Mouse (Mus musculus) forebrain, embryonic 12.5 days (tissue): ENCODE results near the gene Skor1. TPM values are rescaled to one million over a fixed set of nuclear protein-coding genes. Genes with fewer than 3 reads are reported as not detected.
A peak's percentile ranks its signal among the peaks of the same experiment; 100 is the strongest.

Experiments
- ATAC-seq: fragments of 200-750 bp; cut with Nextera tagmentation; 2 replicates; pipeline ENCODE4 v1.8.0; 2017; ENCODE audit warnings: moderate TSS enrichment; ENCODE audit not compliant: low FRiP score
- H3K27ac ChIP-seq: fragments of 300-500 bp; sonication (generic); 2 replicates; pipeline ENCODE4 v1.5.1; 2016; ENCODE audit warnings: mild to moderate bottlenecking
- H3K27me3 ChIP-seq: fragments of 300-500 bp; sonication (generic); 2 replicates; pipeline ENCODE4 v1.6.1; 2016; ENCODE audit warnings: mild to moderate bottlenecking
- H3K36me3 ChIP-seq: fragments of 300-500 bp; sonication (generic); replicated peaks from 2 replicates; pipeline ENCODE4 v1.6.1; 2016; ENCODE audit warnings: mild to moderate bottlenecking
- H3K4me1 ChIP-seq: fragments of 300-500 bp; sonication (generic); 2 replicates; pipeline ENCODE4 v1.6.1; 2016
- H3K4me2 ChIP-seq: fragments of 300-500 bp; sonication (generic); 2 replicates; pipeline ENCODE4 v1.6.1; 2016; ENCODE audit warnings: mild to moderate bottlenecking, moderate library complexity
- H3K4me3 ChIP-seq: fragments of 300-500 bp; sonication (generic); replicated peaks from 2 replicates; pipeline ENCODE4 v1.5.1; 2016; ENCODE audit warnings: mild to moderate bottlenecking
- H3K9ac ChIP-seq: fragments of 300-500 bp; sonication (generic); 2 replicates; pipeline ENCODE4 v1.6.1; 2016; ENCODE audit warnings: mild to moderate bottlenecking
- H3K9me3 ChIP-seq: fragments of 300-500 bp; sonication (generic); 2 replicates; pipeline ENCODE4 v1.6.1; 2016
- WGBS: fragments of 180-500 bp; shearing (Covaris S2); methylation state at CpG from one replicate; pipeline ENCODE4 v1.1.7; 2016; 5-methylcytosine and 5-hydroxymethylcytosine counted together
- polyA plus RNA-seq: library from polyadenylated mRNA; unstranded; fragments of >200 nt; fragmentation: Nextera tagmentation; extraction: Ambion mirVana; gene quantifications from 2 replicates; pipeline ENCODE4 v1.2.1, GENCODE M21; 2016

Skor1 gene
- polyA plus RNA-seq, 1 experiment from 2014 or later = 0.61 TPM

DNA sequence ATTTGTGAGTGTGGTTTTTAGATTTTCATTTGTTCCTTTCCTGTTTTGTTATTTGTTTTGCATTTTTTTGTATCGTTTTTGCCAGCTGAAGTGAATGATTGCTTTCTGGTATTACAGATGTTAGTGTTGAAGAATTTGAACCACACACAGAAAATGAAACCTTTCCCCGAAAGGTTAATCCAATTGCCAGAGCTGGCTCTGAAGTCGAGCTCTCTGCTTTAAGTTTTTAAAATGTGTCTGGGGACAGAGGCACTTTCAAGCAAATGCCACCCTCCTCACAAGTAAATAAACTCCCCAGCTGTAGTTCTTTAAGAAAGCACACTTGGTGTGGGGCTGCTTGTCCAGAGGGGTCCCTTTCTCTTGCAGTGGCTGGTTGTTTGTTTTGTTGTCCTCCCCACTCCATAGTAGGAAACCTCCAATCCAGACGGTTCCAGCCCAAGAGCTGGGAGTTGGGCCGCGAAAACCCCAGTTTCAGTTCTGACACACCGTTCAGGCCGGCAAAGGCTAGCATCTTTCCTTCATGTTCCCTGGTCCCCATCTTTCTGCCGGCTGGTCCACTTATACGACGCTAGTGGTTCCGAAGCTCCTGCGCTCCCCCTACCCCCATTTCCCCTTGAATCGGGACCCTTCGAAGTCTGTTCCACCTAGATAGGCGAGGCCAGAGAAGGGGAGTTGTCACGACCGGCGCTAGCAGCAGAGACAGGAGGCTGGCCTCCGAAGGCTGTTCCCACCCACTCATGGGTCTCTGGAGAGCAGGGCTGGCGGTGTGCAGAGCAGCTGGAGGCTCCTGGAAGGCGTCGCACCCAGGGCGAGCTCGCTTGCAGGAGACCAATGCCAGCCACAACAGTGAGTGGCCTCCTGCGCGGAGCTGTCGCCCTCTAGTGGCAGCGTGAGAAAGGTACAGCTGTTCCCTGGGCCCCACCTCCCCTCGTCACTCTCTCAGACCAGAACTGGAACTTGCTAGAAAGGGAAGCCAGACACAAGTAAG, 25.0 kb downstream of the Skor1 start:
- Histone ChIP-seq H3K4me2 (peak overlapping the region; percentile 70), H3K27ac (no peak overlapping the region)

DNA sequence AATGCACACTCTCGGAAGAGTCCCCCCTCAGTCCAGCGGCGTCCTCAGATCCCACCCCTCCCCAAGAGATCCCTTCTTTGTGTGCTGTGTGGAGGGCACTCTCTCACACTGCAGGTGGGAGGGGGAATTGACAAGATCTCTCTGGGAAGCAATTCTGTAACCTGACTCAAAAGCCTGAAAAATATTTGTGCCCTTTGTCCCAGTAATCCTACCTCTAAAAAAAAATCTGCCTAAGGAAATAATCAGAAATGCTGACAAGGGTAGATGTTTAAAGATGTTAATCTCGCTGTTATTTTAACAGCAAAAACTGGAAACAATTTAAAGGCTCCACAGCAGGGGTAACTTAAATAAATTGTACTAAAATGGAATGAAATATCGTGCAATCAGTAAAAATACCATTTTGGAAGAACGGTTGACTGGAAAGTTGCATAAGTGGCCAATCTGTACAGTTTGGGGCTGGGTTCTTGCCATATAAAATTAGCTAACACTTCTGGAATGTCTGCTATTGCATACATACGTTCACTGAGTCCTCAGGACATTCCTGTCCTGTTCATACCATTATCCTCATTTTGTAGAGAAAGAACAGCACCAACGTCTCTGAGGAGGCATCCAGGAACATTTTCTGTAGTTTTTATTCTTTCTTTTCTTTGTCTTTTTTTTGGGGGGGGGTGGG, 26.5 kb downstream of the Skor1 start:
- no peak for ATAC-seq
- H3K4me1 ChIP-seq = peaks cover 9% of the 10 kb centered on the region; the same call in 1 of the 2 replicates
- H3K4me2 ChIP-seq = no peak overlapping the region
- 25% methylated on average over 8 of the region's 8 CpGs for WGBS
- H3K27me3 ChIP-seq = peaks cover 15% of the 10 kb centered on the region; the same call in 1 of the 2 replicates
- no peak overlapping the region for H3K9ac ChIP-seq
- no peaks in the 10 kb centered on the region for H3K36me3 ChIP-seq
- H3K27ac ChIP-seq = no peak overlapping the region
- no peak overlapping the region for H3K4me3 ChIP-seq
- H3K9me3 ChIP-seq = no peaks in the 10 kb centered on the region

More for the DNA sequence above, 25.0 kb downstream of the Skor1 start:
- Histone ChIP-seq H3K9ac (peak overlapping the region; percentile 52; the same call in 1 of the 2 replicates), H3K27me3 (peaks cover 15% of the 10 kb centered on the region; the same call in 1 of the 2 replicates), H3K4me3 (peak overlapping the region; percentile 37), H3K4me1 (peaks cover 9% of the 10 kb centered on the region; the same call in 1 of the 2 replicates), H3K9me3 (no peaks in the 10 kb centered on the region), H3K36me3 (no peaks in the 10 kb centered on the region)
- WGBS = 6% methylated on average over 30 of the region's 30 CpGs
- ATAC-seq = peak; percentile 97

DNA sequence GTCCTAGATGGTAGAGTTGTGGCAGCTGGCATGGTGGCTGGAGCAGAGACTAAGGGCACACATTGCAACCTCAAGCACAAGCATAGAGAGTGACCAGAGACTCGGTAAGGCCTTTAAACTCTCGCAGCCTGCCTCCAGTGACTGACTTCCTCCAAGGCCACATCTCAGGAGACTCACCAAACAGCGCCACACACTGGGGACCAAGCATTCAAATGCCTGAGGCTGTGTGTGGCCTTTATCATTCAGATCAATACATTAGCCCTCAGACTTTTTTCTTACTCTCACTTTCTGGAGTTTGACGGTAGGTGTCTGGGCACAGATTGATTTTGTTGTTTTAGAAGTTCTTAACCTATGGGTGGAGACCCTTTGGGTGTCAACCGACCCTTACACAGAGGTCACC, 30.4 kb downstream of the Skor1 start:
- no peaks in the 10 kb centered on the region for H3K36me3 ChIP-seq
- peaks cover 4% of the 10 kb centered on the region; the same call in 1 of the 2 replicates for H3K4me1 ChIP-seq
- 72% methylated on average over 5 of the region's 5 CpGs for WGBS
- H3K9ac ChIP-seq = no peak overlapping the region
- H3K4me2 ChIP-seq = no peak overlapping the region
- no peak overlapping the region for H3K4me3 ChIP-seq
- H3K27me3 ChIP-seq = no peaks in the 10 kb centered on the region
- H3K27ac ChIP-seq = no peak overlapping the region
- H3K9me3 ChIP-seq = no peaks in the 10 kb centered on the region
- ATAC-seq = no peak

DNA sequence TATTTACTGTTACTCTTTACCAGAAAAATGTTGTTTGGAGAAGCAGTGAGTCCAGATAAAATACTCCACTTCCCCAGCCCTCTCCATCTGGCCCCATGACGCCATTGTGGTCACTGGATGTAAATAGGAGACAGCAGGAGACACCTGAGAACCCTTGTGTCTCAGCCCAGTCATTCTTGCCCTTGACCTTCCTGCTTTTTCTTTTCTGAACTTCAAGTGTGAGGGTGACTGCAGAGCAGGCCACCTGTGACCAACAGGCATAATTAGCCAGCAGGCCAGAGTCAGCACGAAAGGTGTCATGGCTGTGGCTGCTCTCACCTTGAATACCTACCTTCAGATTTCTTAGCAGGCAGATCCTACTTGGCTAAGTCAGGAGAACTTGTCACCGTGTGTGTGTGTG, 36.2 kb downstream of the Skor1 start:
- Histone ChIP-seq H3K4me3 (no peak overlapping the region), H3K4me1 (peaks cover 18% of the 10 kb centered on the region), H3K9ac (no peak overlapping the region), H3K36me3 (no peaks in the 10 kb centered on the region), H3K27ac (no peak overlapping the region), H3K9me3 (no peaks in the 10 kb centered on the region), H3K27me3 (0 out of 2 replicates have a peak, but pooled peaks cover 2% of the 10 kb centered on the region), H3K4me2 (no peak overlapping the region)
- WGBS = 78% methylated on average over 3 of the region's 3 CpGs
- ATAC-seq = no peak

DNA sequence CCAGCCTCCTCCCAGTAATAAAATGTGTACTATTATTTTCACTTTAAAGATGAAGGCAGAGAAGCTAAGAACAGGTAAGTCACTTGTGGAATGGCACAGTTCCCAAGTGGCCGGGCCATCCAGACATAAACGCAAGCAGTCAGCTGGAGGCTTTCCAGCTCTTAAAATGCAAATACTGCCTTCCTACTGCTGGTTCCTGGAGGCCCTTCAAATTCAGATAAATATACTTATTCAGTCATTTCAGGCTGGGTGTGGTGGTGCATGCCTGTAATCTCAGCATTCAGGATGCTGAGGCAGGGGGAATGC, 39.0 kb downstream of the Skor1 start:
- Histone ChIP-seq H3K27me3 (0 out of 2 replicates have a peak, but pooled peaks cover 2% of the 10 kb centered on the region), H3K4me1 (peaks cover 18% of the 10 kb centered on the region), H3K27ac (peak overlapping the region; percentile 82; the same call in 1 of the 2 replicates), H3K36me3 (no peaks in the 10 kb centered on the region), H3K9me3 (no peaks in the 10 kb centered on the region), H3K9ac (no peak overlapping the region), H3K4me3 (no peak overlapping the region), H3K4me2 (peak overlapping the region; percentile 85)
- 25% methylated on average over 2 of the region's 2 CpGs for WGBS
- ATAC-seq = no peak

DNA sequence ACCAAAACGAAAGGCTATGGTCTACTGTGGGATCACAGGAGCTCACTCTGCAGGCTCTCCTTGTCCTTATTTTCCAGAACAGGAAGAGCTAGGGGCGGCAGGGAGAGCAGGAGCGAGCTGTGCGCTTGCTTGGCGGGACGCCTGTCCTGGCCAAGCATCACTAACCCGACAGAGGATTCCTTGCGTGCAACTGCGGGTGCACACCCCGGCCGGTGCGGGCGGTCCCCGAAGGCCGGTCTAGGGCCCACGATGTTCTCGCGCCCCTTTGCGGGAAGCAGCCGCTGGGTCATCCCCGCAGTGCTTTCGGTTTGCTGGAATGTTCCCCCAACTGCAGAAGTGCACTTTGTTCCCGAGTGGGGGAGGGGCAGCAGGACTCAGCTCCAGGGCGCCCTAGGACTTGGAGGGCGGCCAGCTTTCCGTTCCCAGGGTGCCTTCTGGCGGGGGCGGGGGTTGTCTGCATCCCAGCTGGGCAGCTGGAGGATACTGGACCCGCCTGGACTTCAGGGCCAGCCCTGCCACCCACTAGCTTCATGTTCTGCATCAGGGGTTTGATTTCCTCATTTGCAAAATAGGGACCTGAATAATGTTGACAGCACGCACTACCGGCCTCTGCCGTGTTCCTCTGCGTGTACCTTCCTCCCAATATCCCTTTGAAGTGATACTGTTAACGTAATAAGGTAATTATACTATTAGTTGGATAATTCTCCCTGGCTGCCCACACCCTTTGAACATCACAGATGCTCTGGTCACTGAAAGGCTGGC, 39.6 kb downstream of the Skor1 start:
- 0 out of 2 replicates have a peak, but pooled peaks cover 2% of the 10 kb centered on the region for H3K27me3 ChIP-seq
- no peaks in the 10 kb centered on the region for H3K36me3 ChIP-seq
- peak overlapping the region; percentile 85 for H3K4me2 ChIP-seq
- WGBS = 2% methylated on average over 34 of the region's 34 CpGs
- H3K9me3 ChIP-seq = no peaks in the 10 kb centered on the region
- H3K9ac ChIP-seq = peak overlapping the region; percentile 64
- H3K4me3 ChIP-seq = peak overlapping the region; percentile 45
- H3K27ac ChIP-seq = peak overlapping the region; percentile 82
- H3K4me1 ChIP-seq = peaks cover 18% of the 10 kb centered on the region
- ATAC-seq = peak; percentile 75

DNA sequence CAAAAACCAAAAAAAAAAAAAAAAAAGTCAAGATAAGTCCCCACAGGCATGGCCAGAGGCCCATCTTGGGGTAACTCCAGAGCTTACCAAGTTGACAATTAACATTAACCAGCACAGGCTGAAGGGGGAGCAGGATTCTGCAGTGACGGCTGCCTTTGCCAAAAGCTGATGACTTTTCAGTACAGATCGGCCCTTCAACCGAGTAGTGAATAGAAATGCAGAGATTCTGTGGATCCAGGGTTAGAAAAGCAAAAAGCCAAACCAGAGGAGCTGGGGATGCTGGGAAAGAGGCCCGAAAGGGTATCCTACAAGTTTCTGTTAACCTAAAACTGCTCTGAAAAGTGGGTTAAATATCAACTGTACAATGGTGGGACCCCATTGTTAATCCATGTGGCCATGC, 40.2 kb downstream of the Skor1 start:
- ATAC-seq = no peak
- Histone ChIP-seq H3K27ac (peak overlapping the region; percentile 82), H3K4me3 (peak overlapping the region; percentile 45), H3K4me1 (peaks cover 18% of the 10 kb centered on the region), H3K36me3 (no peaks in the 10 kb centered on the region), H3K4me2 (peak overlapping the region; percentile 85), H3K27me3 (0 out of 2 replicates have a peak, but pooled peaks cover 2% of the 10 kb centered on the region), H3K9me3 (no peaks in the 10 kb centered on the region), H3K9ac (peak overlapping the region; percentile 64)
- 52% methylated on average over 4 of the region's 4 CpGs for WGBS

DNA sequence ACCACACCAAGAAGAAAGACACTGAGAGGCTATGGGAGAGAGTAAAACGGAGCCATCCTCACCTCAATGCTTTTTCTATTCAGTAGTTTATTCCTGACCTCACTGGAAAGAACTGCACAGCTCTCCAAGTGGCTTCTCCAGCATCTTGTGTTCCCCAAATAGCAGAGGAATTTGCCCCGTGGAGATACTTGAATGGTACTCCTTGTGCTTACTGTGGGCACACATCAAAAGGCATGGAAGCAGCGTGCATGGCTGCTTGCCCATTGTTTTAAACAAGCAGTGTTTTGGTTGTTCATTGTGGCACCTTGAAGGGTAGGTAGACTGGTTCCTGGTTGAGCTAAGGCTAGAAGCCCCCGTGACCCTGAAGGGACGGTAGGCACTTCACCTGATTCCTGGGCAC, 48.1 kb downstream of the Skor1 start:
- no peak overlapping the region for H3K27ac ChIP-seq
- H3K4me2 ChIP-seq = no peak overlapping the region
- ATAC-seq = no peak
- H3K9me3 ChIP-seq = no peaks in the 10 kb centered on the region
- H3K4me3 ChIP-seq = no peak overlapping the region
- 56% methylated on average over 5 of the region's 5 CpGs for WGBS
- H3K9ac ChIP-seq = no peak overlapping the region
- H3K27me3 ChIP-seq = no peaks in the 10 kb centered on the region
- peaks cover 13% of the 10 kb centered on the region; the same call in 1 of the 2 replicates for H3K4me1 ChIP-seq
- no peaks in the 10 kb centered on the region for H3K36me3 ChIP-seq

DNA sequence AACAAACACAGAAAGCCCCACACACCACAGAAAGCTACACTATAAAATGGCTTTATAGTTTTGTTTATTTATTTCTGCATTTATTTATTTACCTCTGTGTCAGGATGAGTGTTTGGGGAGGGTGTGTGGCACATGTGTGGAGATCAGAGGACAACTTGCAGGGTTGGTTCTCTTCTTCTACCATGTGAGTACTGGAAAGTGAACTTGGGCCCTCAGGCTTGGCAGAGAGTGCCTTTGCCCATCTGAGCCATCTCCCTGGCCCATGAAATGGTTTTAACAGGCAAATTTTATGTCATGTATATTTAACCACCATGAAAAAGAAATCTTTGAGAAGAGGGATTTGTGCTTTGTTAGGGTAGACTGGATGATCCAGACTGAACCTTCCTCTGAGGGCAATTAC, 48.9 kb downstream of the Skor1 start:
- ATAC-seq = no peak
- Histone ChIP-seq H3K9ac (no peak overlapping the region), H3K4me3 (no peak overlapping the region), H3K4me1 (peaks cover 13% of the 10 kb centered on the region; the same call in 1 of the 2 replicates), H3K36me3 (no peaks in the 10 kb centered on the region), H3K27ac (no peak overlapping the region), H3K4me2 (no peak overlapping the region), H3K9me3 (no peaks in the 10 kb centered on the region), H3K27me3 (no peaks in the 10 kb centered on the region)

DNA sequence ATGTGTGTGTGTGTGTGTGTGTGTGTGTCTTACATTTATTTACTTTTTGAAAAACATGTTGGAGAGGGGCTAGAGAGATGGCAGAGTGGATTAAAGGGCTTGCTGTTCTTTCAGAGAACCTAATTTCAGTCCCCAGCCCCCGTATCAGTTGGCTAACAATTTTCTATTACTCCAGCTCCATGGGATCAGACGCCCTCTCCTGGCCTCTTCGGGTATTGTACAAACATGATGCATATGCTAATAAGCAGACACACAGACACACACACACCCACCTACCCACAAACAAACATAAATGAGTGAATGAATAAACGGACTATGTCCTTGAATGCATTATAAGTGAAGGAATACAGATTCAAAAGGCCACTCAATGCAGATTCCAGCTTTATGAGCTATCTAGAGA, 49.4 kb downstream of the Skor1 start:
- H3K4me1 ChIP-seq = peaks cover 13% of the 10 kb centered on the region; the same call in 1 of the 2 replicates
- 86% methylated on average over 4 of the region's 4 CpGs for WGBS
- H3K27me3 ChIP-seq = no peaks in the 10 kb centered on the region
- no peak overlapping the region for H3K4me2 ChIP-seq
- H3K9me3 ChIP-seq = no peaks in the 10 kb centered on the region
- no peak overlapping the region for H3K4me3 ChIP-seq
- H3K27ac ChIP-seq = no peak overlapping the region
- no peak for ATAC-seq
- H3K36me3 ChIP-seq = no peaks in the 10 kb centered on the region
- H3K9ac ChIP-seq = no peak overlapping the region

DNA sequence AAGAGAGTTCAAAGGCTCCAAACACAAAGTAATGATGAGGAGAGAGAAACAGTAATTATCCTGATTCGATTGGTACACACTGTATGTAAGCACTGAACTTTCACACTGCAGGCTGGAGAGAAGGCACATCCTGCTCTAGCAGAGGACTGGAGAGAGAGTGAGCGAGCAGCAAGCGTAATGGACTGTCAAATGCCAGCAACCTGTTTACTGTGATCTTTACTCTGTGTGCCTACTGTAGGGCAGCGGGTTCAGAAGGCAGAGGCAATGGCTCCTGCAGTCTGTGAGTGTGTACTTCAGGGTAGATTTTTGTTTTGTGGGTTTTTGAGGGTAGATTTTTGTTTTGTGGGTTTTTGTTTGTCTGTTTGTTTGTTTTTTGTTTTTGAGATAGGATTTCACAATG, 49.9 kb downstream of the Skor1 start:
- no peak overlapping the region for H3K4me2 ChIP-seq
- no peaks in the 10 kb centered on the region for H3K9me3 ChIP-seq
- no peak for ATAC-seq
- no peak overlapping the region for H3K4me3 ChIP-seq
- peaks cover 13% of the 10 kb centered on the region; the same call in 1 of the 2 replicates for H3K4me1 ChIP-seq
- no peak overlapping the region for H3K9ac ChIP-seq
- H3K27me3 ChIP-seq = no peaks in the 10 kb centered on the region
- 85% methylated on average over 4 of the region's 4 CpGs for WGBS
- H3K36me3 ChIP-seq = no peaks in the 10 kb centered on the region
- H3K27ac ChIP-seq = no peak overlapping the region

DNA sequence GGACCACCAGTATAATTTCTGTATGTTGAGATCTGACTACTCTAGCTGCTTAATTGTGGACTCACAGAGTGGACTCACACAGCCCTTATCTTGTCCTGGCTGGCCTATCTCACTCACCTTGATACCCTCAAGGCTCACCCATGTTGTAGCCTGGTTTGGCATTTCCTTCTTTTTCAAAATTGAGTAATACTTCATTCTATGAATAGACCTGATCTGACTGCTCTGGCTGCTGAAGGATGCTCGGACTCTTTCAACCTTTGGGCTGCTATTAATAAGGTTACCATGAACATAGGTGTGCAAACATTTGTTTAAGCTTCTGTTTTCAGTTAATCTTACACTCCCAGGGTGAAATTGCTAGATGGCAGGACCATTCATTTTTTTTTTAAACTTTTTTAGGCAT, 51.6 kb downstream of the Skor1 start:
- H3K27ac ChIP-seq = no peak overlapping the region

More for the DNA sequence above, 51.6 kb downstream of the Skor1 start:
- no peaks in the 10 kb centered on the region for H3K36me3 ChIP-seq
- no peak for ATAC-seq
- H3K9ac ChIP-seq = no peak overlapping the region
- peaks cover 24% of the 10 kb centered on the region for H3K4me1 ChIP-seq
- H3K9me3 ChIP-seq = no peaks in the 10 kb centered on the region
- H3K27me3 ChIP-seq = no peaks in the 10 kb centered on the region
- 84% methylated on average over 1 of the region's 1 CpGs for WGBS
- H3K4me3 ChIP-seq = no peak overlapping the region
- no peak overlapping the region for H3K4me2 ChIP-seq
